Mouse (Mus musculus) hindbrain, embryonic 11.5 days (tissue): ENCODE data around the gene Pcmtd2. TPM values are rescaled to one million over a fixed set of nuclear protein-coding genes. Genes with fewer than 3 reads are reported as not detected.
"Not testable (repeated sequence)": the region's sequence is repeated elsewhere in the genome, so short reads cannot be mapped to it uniquely, and the experiment has no call there.

Experiments
- ATAC-seq: fragments of 200-750 bp; cut with Nextera tagmentation; 2 replicates; pipeline ENCODE4 v1.8.0; 2017; ENCODE audit warnings: mild to moderate bottlenecking, moderate TSS enrichment, moderate library complexity; ENCODE audit not compliant: low FRiP score
- DNase-seq: peaks from one replicate; pipeline ENCODE4 v3.0.0-alpha.2; 2015; ENCODE audit warnings: low spot score
- H3K27ac ChIP-seq: fragments of 300-500 bp; sonication (generic); 2 replicates; pipeline ENCODE4 v1.5.1; 2014; ENCODE audit warnings: mild to moderate bottlenecking, low read depth, low read length
- H3K27me3 ChIP-seq: fragments of 300-500 bp; sonication (generic); 2 replicates; pipeline ENCODE4 v1.6.1; 2014; ENCODE audit warnings: mild to moderate bottlenecking, low read length, moderate library complexity, mixed read lengths; ENCODE audit not compliant: control insufficient read depth, insufficient read depth
- H3K36me3 ChIP-seq: fragments of 300-500 bp; sonication (generic); 2 replicates; pipeline ENCODE4 v1.6.1; 2014; ENCODE audit warnings: mild to moderate bottlenecking, low read length, moderate library complexity, mixed read lengths; ENCODE audit not compliant: control insufficient read depth, insufficient read depth
- H3K4me1 ChIP-seq: fragments of 300-500 bp; sonication (generic); replicated peaks from 2 replicates; pipeline ENCODE4 v1.6.1; 2014; ENCODE audit warnings: low read length, mixed read lengths; ENCODE audit not compliant: control insufficient read depth, insufficient read depth
- H3K4me2 ChIP-seq: fragments of 300-500 bp; sonication (generic); replicated peaks from 2 replicates; pipeline ENCODE4 v1.6.1; 2014; ENCODE audit warnings: mild to moderate bottlenecking, low read depth, low read length
- H3K4me3 ChIP-seq: fragments of 300-500 bp; sonication (generic); 2 replicates; pipeline ENCODE4 v1.5.1; 2014; ENCODE audit warnings: low read depth, low read length
- H3K9ac ChIP-seq: fragments of 300-500 bp; sonication (generic); 2 replicates; pipeline ENCODE4 v1.6.1; 2014; ENCODE audit warnings: low read depth, low read length
- H3K9me3 ChIP-seq: fragments of 300-500 bp; sonication (generic); 2 replicates; pipeline ENCODE4 v1.6.1; 2016; ENCODE audit warnings: low read length; ENCODE audit not compliant: control insufficient read depth
- WGBS: fragments of 180-500 bp; shearing (Covaris S2); extraction: QIAGEN DNeasy Blood & Tissue Kit; methylation state at CpG from one replicate; pipeline ENCODE4 v1.1.7; 2014; 5-methylcytosine and 5-hydroxymethylcytosine counted together
- polyA plus RNA-seq: library from polyadenylated mRNA; unstranded; fragments of >200 nt; fragmentation: Nextera tagmentation; extraction: Ambion mirVana; gene quantifications from 2 replicates; pipeline ENCODE4 v1.2.1, GENCODE M21; 2014

Pcmtd2 gene
- 33.8 and 34.3 TPM in 2 replicates for polyA plus RNA-seq

DNA sequence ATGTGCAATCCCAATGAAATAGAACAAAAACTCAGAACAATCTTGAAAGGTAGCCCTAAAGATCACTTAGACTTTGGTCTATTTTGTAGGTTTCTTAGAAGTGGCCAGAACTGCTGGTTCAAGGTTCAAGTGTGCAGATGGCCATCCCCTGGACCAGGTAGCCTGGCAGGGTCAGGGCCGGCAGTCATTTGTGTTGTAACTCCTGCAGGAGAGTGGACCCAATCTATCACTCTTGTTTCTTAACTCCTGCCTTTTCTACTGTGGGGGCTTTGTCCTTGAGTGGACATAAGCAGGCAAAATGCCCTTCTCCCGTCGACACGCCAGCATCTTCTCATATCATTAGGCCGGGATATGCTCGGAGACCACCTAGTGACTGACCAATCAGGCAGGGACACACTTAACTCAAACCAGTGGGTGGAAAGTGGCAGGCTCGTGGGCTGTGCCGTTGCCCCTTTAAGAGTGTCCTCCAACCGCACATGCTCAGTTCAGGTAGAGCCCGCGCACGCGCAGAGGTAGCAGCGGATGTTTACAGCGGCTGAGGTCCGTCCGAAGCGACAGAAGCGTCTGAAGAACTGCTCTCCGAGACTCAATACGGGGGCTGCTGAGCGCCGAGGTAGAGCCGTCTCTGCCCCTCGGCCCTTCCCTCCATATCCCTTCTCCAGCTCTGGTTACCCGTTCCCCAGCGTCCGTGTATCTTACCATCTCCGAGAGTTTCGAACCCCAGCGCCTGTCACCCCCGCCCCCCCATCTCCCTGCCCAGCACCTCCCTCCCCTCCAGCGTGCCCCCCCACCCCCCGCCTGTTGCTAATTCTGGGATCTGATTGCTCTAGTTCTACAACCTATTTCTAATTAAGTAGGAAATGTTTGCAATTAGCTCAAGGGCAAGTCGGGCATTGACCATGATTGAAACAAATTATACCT lies at the start of gene Pcmtd2:
Gene Pcmtd2 (plus strand): TSS at position 483 of the 921 bp plus-strand sequence.
- DNase-seq (peak; percentile 96), ATAC-seq (peak; percentile 98)
- peak within 1 kb of the TSS; percentile 73 for H3K27ac ChIP-seq
- H3K4me3 ChIP-seq = peak within 1 kb of the TSS; percentile 73
- no peaks in the 10 kb centered on the region for H3K9me3 ChIP-seq
- H3K36me3 ChIP-seq = no peaks in the 10 kb centered on the region
- peak within 1 kb of the TSS; percentile 85 for H3K9ac ChIP-seq
- H3K27me3 ChIP-seq = no peaks in the 10 kb centered on the region
- 2% methylated on average over 35 of the region's 35 CpGs for WGBS
- no peaks in the 10 kb centered on the region for H3K4me1 ChIP-seq
- H3K4me2 ChIP-seq = peak within 1 kb of the TSS; percentile 63

- H3K9me3 ChIP-seq = no peaks in the 10 kb centered on the region
- DNase-seq (no peak), ATAC-seq (no peak)
- H3K4me1 ChIP-seq = no peaks in the 10 kb centered on the region
- H3K4me2 ChIP-seq = no peak overlapping the region
- no peak overlapping the region for H3K27ac ChIP-seq
- no peak overlapping the region for H3K4me3 ChIP-seq
- H3K27me3 ChIP-seq = no peaks in the 10 kb centered on the region
- H3K9ac ChIP-seq = no peak overlapping the region
- 87% methylated on average over 6 of the region's 6 CpGs for WGBS
- H3K36me3 ChIP-seq = no peaks in the 10 kb centered on the region
These were observed 48.3 kb upstream of the Pcmtd2 start for GRCm38 (mm10) chr2:181789396-181789795.

GRCm38 (mm10) chr2:181793186-181793585 lies 44.5 kb upstream of the Pcmtd2 start:
- H3K4me3 ChIP-seq, H3K36me3 ChIP-seq, H3K4me2 ChIP-seq, H3K27me3 ChIP-seq, ATAC-seq, DNase-seq, H3K9ac ChIP-seq, H3K9me3 ChIP-seq, H3K4me1 ChIP-seq, H3K27ac ChIP-seq: not testable (repeated sequence)
- WGBS = 90% methylated on average over 8 of the region's 8 CpGs

GRCm38 (mm10) chr2:181795641-181796130 lies 42.0 kb upstream of the Pcmtd2 start:
- Histone ChIP-seq H3K27me3 (no peaks in the 10 kb centered on the region), H3K27ac (no peak overlapping the region), H3K9me3 (no peaks in the 10 kb centered on the region), H3K9ac (no peak overlapping the region), H3K4me2 (no peak overlapping the region), H3K4me3 (no peak overlapping the region), H3K36me3 (no peaks in the 10 kb centered on the region), H3K4me1 (no peaks in the 10 kb centered on the region)
- ATAC-seq (no peak), DNase-seq (no peak)
- 59% methylated on average over 3 of the region's 3 CpGs for WGBS

DNA sequence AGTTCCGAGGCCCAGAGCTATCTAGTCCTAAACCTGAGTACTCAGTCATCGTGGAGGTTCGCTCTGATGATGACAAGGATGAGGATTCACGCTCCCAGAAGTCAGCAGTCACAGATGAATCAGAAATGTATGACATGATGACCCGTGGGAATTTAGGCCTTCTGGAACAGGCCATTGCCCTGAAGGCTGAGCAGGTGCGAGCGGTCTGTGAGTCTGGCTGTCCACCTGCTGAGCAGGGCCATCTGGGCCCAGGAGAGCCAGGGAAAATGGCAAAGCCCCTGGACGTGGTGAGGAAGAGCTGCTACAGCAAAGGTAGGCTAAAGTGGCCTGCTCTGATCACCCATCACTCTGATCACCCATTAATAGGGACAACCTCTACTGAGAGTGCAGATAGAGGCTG lies 40.0 kb upstream of the Pcmtd2 start:
- 82% methylated on average over 8 of the region's 8 CpGs for WGBS
- Histone ChIP-seq H3K9me3 (no peaks in the 10 kb centered on the region), H3K4me2 (no peak overlapping the region), H3K27me3 (no peaks in the 10 kb centered on the region), H3K36me3 (no peaks in the 10 kb centered on the region), H3K9ac (no peak overlapping the region), H3K27ac (no peak overlapping the region), H3K4me1 (no peaks in the 10 kb centered on the region), H3K4me3 (no peak overlapping the region)
- ATAC-seq = no peak
- DNase-seq = no peak

GRCm38 (mm10) chr2:181829032-181829650 lies 8.5 kb upstream of the Pcmtd2 start:
- no peaks in the 10 kb centered on the region for H3K27me3 ChIP-seq
- DNase-seq = no peak
- no peak overlapping the region for H3K4me2 ChIP-seq
- no peak for ATAC-seq
- no peaks in the 10 kb centered on the region for H3K9me3 ChIP-seq
- H3K36me3 ChIP-seq = no peaks in the 10 kb centered on the region; the same call in 1 of the 2 replicates
- no peaks in the 10 kb centered on the region for H3K4me1 ChIP-seq
- no peak overlapping the region for H3K4me3 ChIP-seq
- H3K9ac ChIP-seq = no peak overlapping the region
- WGBS = 71% methylated on average over 2 of the region's 2 CpGs
- H3K27ac ChIP-seq = no peak overlapping the region

- no peak overlapping the region for H3K9ac ChIP-seq
- ATAC-seq (no peak), DNase-seq (no peak)
- H3K4me2 ChIP-seq = no peak overlapping the region
- H3K4me3 ChIP-seq = no peak overlapping the region
- no peak overlapping the region for H3K27ac ChIP-seq
- H3K4me1 ChIP-seq = no peaks in the 10 kb centered on the region
- H3K27me3 ChIP-seq = no peaks in the 10 kb centered on the region
- WGBS = 77% methylated on average over 2 of the region's 2 CpGs
- no peaks in the 10 kb centered on the region for H3K9me3 ChIP-seq
- no peaks in the 10 kb centered on the region for H3K36me3 ChIP-seq
These were observed 4.9 kb upstream of the Pcmtd2 start for GRCm38 (mm10) chr2:181832745-181833144.

GRCm38 (mm10) chr2:181838293-181838680 lies 633 bp downstream of the Pcmtd2 start:
- H3K9me3 ChIP-seq = no peaks in the 10 kb centered on the region
- ATAC-seq (peak; percentile 39), DNase-seq (peak; percentile 29)
- no peaks in the 10 kb centered on the region for H3K36me3 ChIP-seq
- H3K27me3 ChIP-seq = no peaks in the 10 kb centered on the region
- WGBS = 3% methylated on average over 3 of the region's 3 CpGs
- peak overlapping the region; percentile 63 for H3K4me2 ChIP-seq
- no peaks in the 10 kb centered on the region for H3K4me1 ChIP-seq
- H3K9ac ChIP-seq = peak overlapping the region; percentile 85
- peak overlapping the region; percentile 73 for H3K4me3 ChIP-seq
- peak overlapping the region; percentile 73; the same call in 1 of the 2 replicates for H3K27ac ChIP-seq
